Mouse (Mus musculus) G1E (cell line): ENCODE measurements at regions not wholly inside any gene's neighbourhood (a gene's known extent, or its start where the extent isn't known, plus 50 kb on each side); places are given as distances from the start of the nearest gene placed in this dataset.

Source experiments
- CTCF ChIP-seq: IDR thresholded peaks from 2 replicates; pipeline ENCODE4 v1.5.1; 2012; ENCODE audit warnings: low read depth, low read length, inconsistent platforms, mixed read lengths
- TAL1 ChIP-seq: conservative IDR thresholded peaks from 2 replicates; pipeline ENCODE4 v1.6.1; 2012; ENCODE audit warnings: low read depth, low read length, inconsistent platforms, mixed read lengths

GRCm38 (mm10) chr6:93223610-93224550, 280.6 kb upstream of the Adamts9 start:
- TF ChIP-seq CTCF (no peak), TAL1 (no peak)
